Mouse (Mus musculus) ZHBTc4 (cell line): ENCODE measurements around the gene Naa50.

Experiments
- DNase-seq: peaks from one replicate; pipeline ENCODE4 v3.0.0-alpha.2; 2011; ENCODE audit warnings: low read depth, low spot score

The Naa50 gene

GRCm38 (mm10) chr16:44140186-44140787 is 657 bp downstream of the Naa50 start:
- DNase-seq = peak; percentile 87

GRCm38 (mm10) chr16:44141483-44141882 is 1.9 kb downstream of the Naa50 start:
- DNase-seq = peak; percentile 21

GRCm38 (mm10) chr16:44149002-44149767 is 9.6 kb downstream of the Naa50 start:
- DNase-seq = no peak

GRCm38 (mm10) chr16:44154497-44155057 is 14.9 kb downstream of the Naa50 start:
- DNase-seq = peak; percentile 63

GRCm38 (mm10) chr16:44159325-44159724 is 19.7 kb downstream of the Naa50 start:
- DNase-seq = no peak

- DNase-seq = no peak
These were observed 24.2 kb downstream of the Naa50 start for GRCm38 (mm10) chr16:44163831-44164230.

GRCm38 (mm10) chr16:44165182-44165581 is 25.6 kb downstream of the Naa50 start:
- no peak for DNase-seq

- no peak for DNase-seq
These were observed 29.4 kb downstream of the Naa50 start for GRCm38 (mm10) chr16:44168990-44169389.

- DNase-seq = peak; percentile 99
These were observed 32.9 kb downstream of the Naa50 start for GRCm38 (mm10) chr16:44172297-44173154.

GRCm38 (mm10) chr16:44173155-44173941 is 33.7 kb downstream of the Naa50 start, which contains the start of gene Usf3:
Gene Usf3 (plus strand): TSS chr16:44173246.
- DNase-seq = peak; percentile 45

GRCm38 (mm10) chr16:44173966-44174530 is 34.4 kb downstream of the Naa50 start:
- DNase-seq = no peak

GRCm38 (mm10) chr16:44175001-44175400 is 35.4 kb downstream of the Naa50 start:
- no peak for DNase-seq

- no peak for DNase-seq
These were observed 36.9 kb downstream of the Naa50 start for GRCm38 (mm10) chr16:44176511-44176910.

GRCm38 (mm10) chr16:44178555-44178954 is 38.9 kb downstream of the Naa50 start:
- peak; percentile 23 for DNase-seq

GRCm38 (mm10) chr16:44182597-44182996 is 43.0 kb downstream of the Naa50 start:
- DNase-seq = peak; percentile 21

- DNase-seq = no peak
These were observed 45.1 kb downstream of the Naa50 start for GRCm38 (mm10) chr16:44184769-44185168.

- DNase-seq = no peak
These were observed 47.5 kb downstream of the Naa50 start for GRCm38 (mm10) chr16:44187172-44187571.

- DNase-seq = peak; percentile 73
These were observed 49.1 kb downstream of the Naa50 start for GRCm38 (mm10) chr16:44188766-44189165.

- no peak for DNase-seq
These were observed 50.4 kb downstream of the Naa50 start for GRCm38 (mm10) chr16:44190032-44190431.

- no peak for DNase-seq
These were observed 51.3 kb downstream of the Naa50 start for GRCm38 (mm10) chr16:44190968-44191367.
